Mouse (Mus musculus) thymus, postnatal 25 days (tissue): Measurements from ENCODE around the gene Syne1.

ENCODE experiments used
- DNase-seq: peaks from one replicate; pipeline ENCODE4 v3.0.0; 2022

Gene Syne1

GRCm38 (mm10) chr10:5288716-5289574 lies 262.3 kb downstream of the Syne1 start:
- DNase-seq: no peak

DNA sequence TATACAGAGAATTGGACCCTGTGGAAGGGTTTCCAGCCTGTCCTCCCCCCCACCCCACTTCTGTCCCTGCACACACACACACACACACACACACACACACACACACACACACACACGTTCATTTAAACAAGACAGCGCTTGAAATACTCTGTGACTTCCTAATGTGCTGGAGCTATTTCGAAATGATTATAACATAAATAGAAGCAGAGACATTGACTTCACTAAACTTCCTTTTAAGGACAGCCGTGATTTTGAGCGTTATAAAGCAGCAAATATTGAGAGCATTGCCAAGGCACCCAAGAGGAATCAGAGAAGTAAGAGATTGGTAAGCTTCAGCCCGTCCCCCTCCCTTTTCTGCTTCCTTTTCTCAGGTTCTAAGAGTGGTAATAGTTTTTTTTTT lies 263.0 kb downstream of the Syne1 start:
- no peak for DNase-seq

DNA sequence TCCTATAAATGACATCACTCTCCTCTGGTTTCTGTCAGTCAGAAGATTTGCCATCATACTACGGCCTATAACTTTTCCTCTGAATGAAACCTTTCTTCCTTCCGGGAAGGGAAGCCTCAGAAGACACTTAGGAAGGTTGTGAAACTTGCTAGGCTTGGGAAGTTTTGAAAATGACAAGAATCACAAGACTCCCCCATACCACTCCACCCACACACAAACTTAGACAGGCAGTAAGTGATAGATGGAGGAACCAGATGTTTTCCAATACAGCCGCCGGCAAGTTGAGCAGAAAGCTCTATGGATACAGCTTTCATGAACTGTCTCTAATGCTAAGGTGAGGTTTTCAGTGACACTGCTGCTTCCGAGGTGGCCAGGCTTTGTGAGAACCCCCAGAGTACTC lies 275.5 kb downstream of the Syne1 start:
- no peak for DNase-seq

DNA sequence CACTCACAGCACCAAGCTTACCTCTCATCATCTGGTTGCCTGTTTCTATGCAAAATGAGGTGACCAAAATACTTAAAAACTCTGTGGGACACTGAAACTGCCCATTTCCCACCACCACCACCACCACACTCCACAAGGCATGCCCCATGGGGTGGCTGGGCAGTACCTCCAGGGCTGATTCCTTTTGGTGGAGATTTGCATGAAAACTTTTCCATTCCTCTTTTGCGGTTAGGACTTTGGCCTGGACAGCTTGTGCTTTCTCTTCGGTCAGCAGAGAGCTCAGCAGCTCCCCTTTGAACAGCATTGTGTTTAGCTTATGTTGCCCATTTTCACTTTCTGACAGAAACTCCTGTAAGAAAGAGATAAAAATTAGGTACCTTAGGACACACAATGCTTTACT lies 280.6 kb downstream of the Syne1 start:
- no peak for DNase-seq

GRCm38 (mm10) chr10:5264418-5264817 lies 286.9 kb downstream of the Syne1 start:
- DNase-seq: no peak

GRCm38 (mm10) chr10:5262636-5263035 lies 288.6 kb downstream of the Syne1 start:
- no peak for DNase-seq

DNA sequence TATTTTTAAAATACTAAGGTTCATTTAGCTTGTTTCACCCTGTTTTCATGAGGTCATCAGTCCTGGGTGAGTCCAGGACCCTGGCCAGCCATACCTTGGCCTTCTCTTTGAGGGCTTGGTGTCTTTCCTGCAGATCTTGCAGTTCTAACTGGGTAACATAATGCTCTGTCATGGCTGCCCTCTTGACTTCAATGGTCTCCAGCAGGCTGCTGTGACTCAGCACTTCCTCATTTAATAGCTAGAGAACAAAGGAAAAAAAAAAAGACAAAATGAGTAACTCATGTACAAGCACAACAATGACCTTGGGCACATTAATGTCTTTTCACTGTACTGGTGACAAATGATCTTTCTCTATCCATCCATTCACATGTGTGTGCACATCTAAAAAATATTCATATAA lies 294.6 kb downstream of the Syne1 start:
- no peak for DNase-seq

GRCm38 (mm10) chr10:5253752-5254151 lies 297.5 kb downstream of the Syne1 start:
- DNase-seq: no peak

DNA sequence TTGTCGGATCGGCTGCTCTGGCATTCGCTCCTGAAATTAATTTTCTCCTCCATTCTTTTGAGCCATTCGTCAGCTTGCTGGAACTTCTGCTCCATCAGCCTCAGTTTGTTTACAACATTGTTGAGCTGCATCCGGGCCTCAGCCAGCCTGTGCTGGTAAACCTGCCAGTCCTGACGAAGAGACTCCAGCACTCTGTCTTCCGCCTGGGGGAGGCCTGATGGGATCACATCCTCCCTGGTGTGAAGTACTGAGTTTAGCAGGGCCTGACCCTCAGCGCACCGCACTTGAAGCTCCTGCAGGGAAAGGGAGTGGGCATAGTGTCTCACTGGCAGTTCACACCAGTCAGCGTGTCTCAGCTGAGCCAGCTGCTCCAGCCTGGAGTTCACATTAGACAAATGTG lies 300.6 kb downstream of the Syne1 start:
- DNase-seq: no peak

DNA sequence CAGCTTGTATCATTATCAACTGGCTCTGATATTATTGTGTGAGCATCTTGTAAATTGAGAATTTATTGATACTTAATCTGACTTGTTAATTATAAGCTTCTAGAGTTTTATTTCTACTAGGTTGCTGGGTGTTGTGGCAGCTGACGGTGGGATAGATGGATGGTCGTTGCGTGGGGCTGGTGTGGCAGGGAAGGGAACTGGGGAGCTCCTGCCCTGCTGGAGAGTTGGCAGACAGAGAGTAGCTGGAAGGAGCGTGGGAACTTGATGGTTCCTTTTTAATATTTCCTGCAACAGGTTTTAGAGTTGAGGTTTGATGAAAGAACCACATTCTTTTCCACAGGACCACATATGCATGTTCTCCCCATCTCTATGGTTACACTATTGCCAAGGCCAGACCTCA lies 311.6 kb downstream of the Syne1 start:
- DNase-seq: no peak

- no peak for DNase-seq
Observed at GRCm38 (mm10) chr10:5236926-5237325, 314.4 kb downstream of the Syne1 start.

DNA sequence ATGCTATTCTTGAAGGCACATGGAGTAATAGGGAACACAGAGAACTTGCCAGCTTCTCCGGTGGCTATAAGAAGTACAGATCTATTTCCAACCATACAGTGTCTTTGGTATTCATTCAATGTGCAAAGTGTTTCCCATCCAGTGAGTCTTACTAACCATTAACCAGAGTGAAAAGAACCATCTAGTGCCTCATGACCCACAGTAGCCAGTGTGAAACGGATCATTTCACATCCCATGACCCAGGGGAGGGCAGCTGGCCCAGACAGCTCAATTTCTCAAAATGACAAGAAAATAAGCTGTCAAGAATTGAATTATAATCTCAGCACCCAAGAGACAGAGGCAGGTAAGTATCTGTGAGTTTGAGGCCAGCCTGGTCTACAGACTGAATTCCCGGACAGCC lies 315.1 kb downstream of the Syne1 start:
- DNase-seq: no peak

DNA sequence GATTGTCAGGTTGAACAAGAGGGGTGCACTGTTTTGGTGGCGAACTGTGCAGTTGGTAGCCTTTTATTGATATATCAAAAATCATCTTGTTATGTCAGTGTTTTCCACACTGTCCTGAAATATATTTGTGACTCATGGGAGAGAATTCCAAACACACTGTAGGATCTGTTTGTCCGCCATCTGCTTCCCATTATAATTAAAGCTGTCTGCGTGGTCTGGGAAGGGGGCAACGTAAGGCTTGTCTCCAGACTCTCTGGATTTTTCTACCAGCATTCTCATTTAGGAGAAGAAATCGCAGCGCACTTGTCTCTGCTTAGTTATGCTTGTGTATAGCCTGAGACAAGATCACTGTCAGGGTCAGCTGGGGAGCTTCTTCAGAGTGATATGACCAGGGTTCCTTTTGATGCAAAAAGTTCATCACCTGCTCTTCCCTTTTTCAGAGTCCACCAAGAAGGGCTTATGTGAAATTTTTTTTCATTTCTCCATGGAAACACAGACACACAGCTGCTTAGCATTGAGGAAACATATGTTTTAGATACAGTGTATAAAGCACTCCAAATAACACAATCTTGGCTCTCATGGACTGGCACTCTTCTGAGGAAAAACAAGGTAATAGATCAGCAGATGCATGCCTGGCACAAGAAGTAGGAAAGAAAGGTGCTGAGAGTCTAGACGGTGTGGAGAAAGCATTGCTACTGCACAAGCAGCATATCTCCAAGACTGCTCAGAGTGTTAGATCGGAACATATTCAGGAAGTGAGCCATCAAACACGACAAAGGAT lies 316.4 kb downstream of the Syne1 start:
- no peak for DNase-seq

DNA sequence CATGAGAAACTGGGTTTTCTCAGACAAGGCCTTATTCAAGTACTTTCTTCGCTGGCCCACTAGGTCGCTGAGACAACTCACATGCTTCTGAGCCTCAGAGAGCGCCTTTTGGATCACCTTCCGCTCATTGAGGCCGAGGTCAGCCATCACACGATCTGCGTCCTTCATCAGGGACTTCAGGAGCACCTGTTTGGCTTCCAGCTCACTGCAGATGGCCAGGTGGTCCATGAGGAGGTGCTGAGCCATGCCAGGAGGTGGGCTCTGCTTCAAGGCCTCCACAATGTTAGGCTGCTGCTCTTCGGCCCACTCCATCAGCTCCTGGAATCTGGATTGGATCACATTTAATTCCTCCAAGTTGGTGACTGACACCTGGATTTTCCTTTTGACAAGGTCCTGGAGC lies 322.2 kb downstream of the Syne1 start:
- no peak for DNase-seq

- DNase-seq: peak; percentile 40
Observed at GRCm38 (mm10) chr10:5227395-5228076, 323.7 kb downstream of the Syne1 start.

DNA sequence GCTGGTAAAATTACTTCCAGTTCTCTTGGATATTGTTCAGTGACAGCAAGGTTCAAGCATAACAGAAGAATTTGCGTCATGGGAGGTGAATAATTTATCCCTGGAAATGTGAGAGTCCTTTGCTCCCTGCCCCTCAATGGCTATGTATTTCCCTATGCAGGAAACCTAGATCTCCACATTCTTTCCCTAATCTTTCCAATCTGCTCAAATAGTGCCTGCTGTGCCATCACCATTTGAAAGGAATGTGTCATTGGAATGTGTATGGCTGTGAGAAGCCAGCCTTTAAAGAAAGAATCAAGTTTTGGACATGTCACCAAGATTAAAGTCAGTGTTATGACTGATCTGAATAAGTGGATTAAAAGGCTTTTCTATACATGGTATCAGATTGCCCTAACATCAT lies 335.3 kb downstream of the Syne1 start:
- no peak for DNase-seq

DNA sequence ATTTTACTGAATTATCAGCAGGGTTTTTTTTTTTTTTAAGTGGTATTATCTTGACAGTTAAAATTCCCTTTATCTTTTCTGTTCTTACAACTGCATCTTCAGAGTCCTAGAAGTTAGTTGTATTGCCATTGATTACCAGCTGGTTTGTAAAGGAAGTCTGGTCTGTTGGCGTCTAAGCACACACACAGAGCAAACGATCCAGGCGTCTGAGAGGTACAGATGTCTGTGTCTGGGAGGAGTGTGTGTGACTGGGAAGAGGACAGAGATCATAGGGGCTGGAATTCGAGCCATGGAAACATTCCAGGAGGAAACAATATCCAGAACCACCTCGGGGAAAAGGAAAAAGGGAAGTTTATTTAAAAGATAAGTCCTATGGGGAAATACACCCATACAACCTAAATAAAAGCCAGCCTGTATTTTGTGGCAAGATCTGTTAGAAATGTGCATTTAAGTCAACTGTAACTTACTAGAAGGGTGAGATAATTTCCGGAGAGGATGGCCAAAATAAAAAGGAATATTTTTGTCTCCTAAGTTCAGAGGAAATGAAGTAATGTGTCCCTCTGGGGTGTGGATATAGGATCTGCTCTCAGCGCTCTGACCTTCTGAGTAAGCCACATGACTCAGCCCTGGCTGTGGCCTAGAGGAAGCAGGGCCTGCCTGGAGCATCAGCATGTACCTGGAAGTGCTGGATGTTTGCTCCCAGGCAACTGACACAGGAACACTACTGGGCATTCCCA lies 343.2 kb downstream of the Syne1 start:
- DNase-seq: no peak

DNA sequence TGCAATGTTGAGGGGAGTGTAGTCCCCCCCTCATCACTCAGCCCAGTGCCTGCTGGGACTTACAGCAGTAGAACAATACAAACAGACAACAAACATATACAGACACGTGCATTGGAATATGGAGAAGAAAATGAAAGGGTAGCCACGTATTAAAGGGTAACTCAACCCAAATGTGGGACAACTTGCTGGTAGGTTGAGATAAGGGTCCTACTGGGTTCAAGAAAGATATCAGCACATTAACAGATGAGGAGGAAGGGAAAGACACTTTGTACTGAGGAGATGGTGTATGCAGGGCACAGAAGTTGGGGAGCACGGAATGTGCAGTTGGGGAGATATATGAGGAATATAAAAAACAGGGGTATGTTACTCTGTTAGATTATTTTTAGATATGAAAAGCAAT lies 345.3 kb downstream of the Syne1 start:
- DNase-seq: no peak

DNA sequence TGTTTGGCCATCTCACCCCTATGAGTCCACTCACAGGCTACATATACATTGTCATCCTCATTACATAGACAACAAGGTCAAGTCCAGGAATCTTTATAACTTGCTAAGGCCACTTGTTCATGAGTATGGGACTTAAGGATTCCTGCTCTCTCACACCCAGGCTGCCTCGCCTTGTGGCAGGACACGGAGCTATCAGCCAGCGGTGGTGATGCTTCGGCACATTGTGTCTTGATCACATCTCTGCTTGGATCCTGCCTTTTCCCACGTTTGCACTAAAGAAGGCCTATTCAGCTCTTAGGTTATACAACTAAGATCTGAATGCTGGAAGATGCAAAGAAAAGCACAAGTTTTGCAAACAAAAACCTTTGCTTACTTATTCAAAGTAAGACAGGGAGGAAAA lies 345.7 kb downstream of the Syne1 start:
- no peak for DNase-seq

GRCm38 (mm10) chr10:5203837-5204236 lies 347.4 kb downstream of the Syne1 start:
- peak; percentile 75 for DNase-seq

- DNase-seq: no peak
Observed at GRCm38 (mm10) chr10:5197356-5197755, 353.9 kb downstream of the Syne1 start.

DNA sequence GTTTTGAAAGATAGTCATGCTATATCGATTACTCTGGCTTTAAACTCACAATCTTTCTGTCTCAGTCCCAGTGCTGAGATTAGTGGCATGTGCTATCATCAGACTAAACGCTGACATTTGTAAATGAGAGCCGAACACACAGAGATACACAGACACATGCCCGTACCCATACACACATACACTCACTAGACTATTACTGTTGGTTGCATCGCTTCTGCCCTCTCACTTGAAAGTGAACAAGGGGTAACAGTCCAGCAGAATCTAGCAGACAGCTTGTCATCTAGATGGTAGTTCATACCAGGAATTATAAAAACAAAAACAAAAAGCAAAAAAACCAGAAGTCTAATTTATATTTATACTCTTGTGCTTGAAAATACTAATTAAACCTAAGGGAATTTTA lies 355.0 kb downstream of the Syne1 start:
- no peak for DNase-seq

GRCm38 (mm10) chr10:5195288-5195687 lies 356.0 kb downstream of the Syne1 start:
- no peak for DNase-seq
